Mouse (Mus musculus) brain, embryonic 14.5 days (tissue): ENCODE measurements at regions not wholly inside any gene's neighbourhood (a gene's known extent, or its start where the extent isn't known, plus 50 kb on each side); places are given as distances from the start of the nearest gene placed in this dataset.

ENCODE experiments used
- CTCF ChIP-seq: fragments of 200-500 bp; IDR thresholded peaks from 2 replicates; pipeline ENCODE4 v1.5.1; 2012; ENCODE audit warnings: inconsistent platforms, mild to moderate bottlenecking, moderate library complexity, borderline replicate concordance; ENCODE audit not compliant: insufficient read depth, insufficient read length; ENCODE audit errors: extremely low read depth
- POLR2A ChIP-seq: fragments of 200-500 bp; IDR thresholded peaks from 2 replicates; pipeline ENCODE4 v1.6.1; 2012; ENCODE audit warnings: mild to moderate bottlenecking, inconsistent platforms, borderline replicate concordance; ENCODE audit not compliant: poor library complexity, insufficient read depth, insufficient read length, severe bottlenecking; ENCODE audit errors: extremely low read depth

DNA sequence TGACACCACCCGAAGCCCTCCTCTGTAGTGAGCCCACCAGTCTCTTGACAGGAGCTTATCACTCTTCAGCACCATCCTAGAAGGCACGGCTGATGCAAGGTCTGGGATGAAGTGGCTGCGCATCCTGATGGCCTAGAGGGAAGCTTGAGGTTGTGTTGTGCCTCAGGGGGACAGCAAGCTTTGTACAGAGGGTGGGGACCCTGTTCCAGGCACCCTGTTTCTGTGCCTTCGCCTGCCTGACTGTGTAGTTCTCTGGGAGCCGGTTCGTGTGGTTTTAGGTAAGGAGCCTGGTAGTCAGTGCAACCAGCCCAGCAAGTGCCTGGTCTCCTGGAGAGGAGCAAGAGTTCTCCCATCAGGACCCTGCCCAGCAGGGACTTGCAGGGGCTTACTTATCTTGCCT is 101.1 kb downstream of the Kcnk1 start:
- TF ChIP-seq POLR2A (no peak), CTCF (no peak)
